Mouse (Mus musculus): ENCODE measurements around the gene Lias. TPM values are rescaled to one million over a fixed set of nuclear protein-coding genes. Genes with fewer than 3 reads are reported as not detected.

Gene Lias
- polyA plus RNA-seq (2017; shearing (Covaris generic)) = 48.9 TPM

GRCm38 (mm10) chr5:65390648-65391644, at the start of gene Lias, which contains the start of gene Rpl9:
Lias (plus strand) TSS chr5:65391497.
Rpl9 (minus strand) TSS chr5:65391444.

GRCm38 (mm10) chr5:65348168-65348567, 43.1 kb upstream of the Lias start, which contains the start of gene Klb:
Klb (plus strand) TSS chr5:65348314.

GRCm38 (mm10) chr5:65435806-65436561, 44.7 kb downstream of the Lias start, which contains the start of gene Ugdh:
Ugdh (minus strand) TSS chr5:65435949.

Other genes starting within 250 kb of the Lias start
- 9.3 TPM for gene Wdr19, start 191.8 kb upstream of the Lias start, polyA plus RNA-seq (2017; shearing (Covaris generic))
- 62.2 TPM for gene Rfc1, start 55.8 kb upstream of the Lias start, polyA plus RNA-seq (2017; shearing (Covaris generic))
- not detected for gene Klb, start 43.2 kb upstream of the Lias start, polyA plus RNA-seq (2017; shearing (Covaris generic))
- gene Rpl9, start 53 bp upstream of the Lias start, polyA plus RNA-seq (2017; shearing (Covaris generic)) = 894 TPM
- gene Ugdh, start 44.5 kb downstream of the Lias start, polyA plus RNA-seq (2017; shearing (Covaris generic)) = 54.8 TPM
- 1.1 TPM for gene Gm43552, start 101.3 kb downstream of the Lias start, polyA plus RNA-seq (2017; shearing (Covaris generic))
- gene Smim14, start 145.7 kb downstream of the Lias start, polyA plus RNA-seq (2017; shearing (Covaris generic)) = 188 TPM
- gene Ube2k, start 145.7 kb downstream of the Lias start, polyA plus RNA-seq (2017; shearing (Covaris generic)) = 115 TPM

All from inflammation-experienced regulatory T-cells, adult 16 weeks (primary cell).